Mouse (Mus musculus): ENCODE measurements around the gene Rabl6. TPM values are rescaled to one million over a fixed set of nuclear protein-coding genes. Genes with fewer than 3 reads are reported as not detected.

The Rabl6 gene
- polyA plus RNA-seq (2015; fragmentation: Nextera tagmentation; extraction: Ambion mirVana): 30.9 and 32.2 TPM in 2 replicates

DNA sequence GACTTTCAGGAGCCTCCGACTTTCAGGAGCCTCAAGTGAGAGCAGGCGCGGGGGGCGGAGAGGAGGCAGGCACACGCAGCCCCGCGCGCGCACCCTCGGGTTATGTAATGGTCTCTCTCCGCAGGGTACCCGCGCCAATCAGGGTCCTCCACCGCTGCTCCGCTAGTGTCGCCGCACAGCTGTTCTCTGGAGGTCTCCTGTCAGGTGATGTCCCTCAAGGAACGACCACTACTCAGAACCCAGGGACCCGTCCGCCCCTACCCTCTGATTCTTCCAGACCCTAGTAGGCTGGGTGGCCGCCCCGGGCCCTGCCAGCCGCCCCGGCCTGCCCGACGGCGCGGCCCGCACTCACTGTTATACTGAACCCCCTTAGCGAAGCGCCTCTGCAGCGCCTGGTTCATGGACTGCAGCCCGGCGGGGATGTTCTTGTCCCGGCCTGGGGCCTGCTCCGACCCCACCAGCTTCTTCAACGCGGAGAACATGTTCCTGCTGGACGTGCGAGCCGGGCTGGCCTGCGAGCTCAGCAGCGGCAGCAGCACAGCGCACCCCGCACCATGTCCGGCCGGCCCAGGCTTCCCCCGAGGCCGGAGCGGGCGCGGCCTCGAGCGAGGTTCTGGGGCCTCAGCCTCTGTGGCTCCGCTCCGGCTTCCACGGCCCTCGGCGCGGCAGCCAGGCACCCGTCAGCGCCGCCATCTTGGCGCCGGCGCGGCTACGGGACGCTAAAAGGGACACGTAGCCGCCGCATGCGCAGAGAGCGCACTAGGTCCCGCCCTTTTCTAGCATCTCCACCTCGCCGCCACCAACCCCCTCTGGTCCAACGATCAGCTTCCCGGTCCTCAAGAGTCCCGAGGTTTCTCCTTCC is at the start of gene Rabl6:
Gene Rabl6, minus strand, starts transcription at position 761 of the 862 bp plus-strand sequence.
- peak within 1 kb of the TSS; percentile 96 for H3K27ac ChIP-seq (replicated peaks)
- H3K27me3 ChIP-seq (ENCODE audit: control insufficient read depth, insufficient read depth, low read length): no peaks in the 10 kb centered on the region
- H3K9ac ChIP-seq (ENCODE audit: low read length): peak within 1 kb of the TSS; percentile 98
- no peaks in the 10 kb centered on the region for H3K9me3 ChIP-seq (ENCODE audit: control insufficient read depth, low read length)
- peak within 1 kb of the TSS; percentile 68 for H3K4me2 ChIP-seq (replicated peaks; ENCODE audit: low read depth)
- 1% methylated on average over 78 of the region's 80 CpGs for WGBS
- DNase-seq (ENCODE audit: low spot score) (peak; percentile 87), ATAC-seq (ENCODE audit: low FRiP score, low TSS enrichment) (peak; percentile 91)
- peak within 1 kb of the TSS; percentile 99 for H3K4me3 ChIP-seq (ENCODE audit: low read depth, low read length)
- TF ChIP-seq CTCF (IDR thresholded peaks at IDR 0.05; ENCODE audit: low read depth) (no peak), EP300 (optimal IDR thresholded peaks at IDR 0.05) (no peak)
- peaks cover 9% of the 10 kb centered on the region; the same call in 1 of the 2 replicates for H3K4me1 ChIP-seq (replicated peaks; ENCODE audit: control insufficient read depth, insufficient read depth)
- H3K36me3 ChIP-seq (ENCODE audit: control insufficient read depth, insufficient read depth, low read length): no peaks in the 10 kb centered on the region

GRCm38 (mm10) chr2:25657652-25658051 is 49.3 kb upstream of the Rabl6 start, which contains the start of gene Lcn5:
TSS of gene Lcn5 (plus strand) at chr2:25657952.
- Histone ChIP-seq H3K27ac (replicated peaks) (no peak within 1 kb of the TSS), H3K9me3 (ENCODE audit: control insufficient read depth, low read length) (no peaks in the 10 kb centered on the region), H3K4me2 (replicated peaks; ENCODE audit: low read depth) (no peak within 1 kb of the TSS), H3K4me3 (ENCODE audit: low read depth, low read length) (no peak within 1 kb of the TSS), H3K9ac (ENCODE audit: low read length) (no peak within 1 kb of the TSS), H3K36me3 (ENCODE audit: control insufficient read depth, insufficient read depth, low read length) (no peaks in the 10 kb centered on the region), H3K27me3 (ENCODE audit: control insufficient read depth, insufficient read depth, low read length) (no peaks in the 10 kb centered on the region), H3K4me1 (replicated peaks; ENCODE audit: control insufficient read depth, insufficient read depth) (no peaks in the 10 kb centered on the region)
- DNase-seq (ENCODE audit: low spot score) (no peak), ATAC-seq (ENCODE audit: low FRiP score, low TSS enrichment) (no peak)
- TF ChIP-seq CTCF (IDR thresholded peaks at IDR 0.05; ENCODE audit: low read depth) (no peak), EP300 (optimal IDR thresholded peaks at IDR 0.05) (no peak)

DNA sequence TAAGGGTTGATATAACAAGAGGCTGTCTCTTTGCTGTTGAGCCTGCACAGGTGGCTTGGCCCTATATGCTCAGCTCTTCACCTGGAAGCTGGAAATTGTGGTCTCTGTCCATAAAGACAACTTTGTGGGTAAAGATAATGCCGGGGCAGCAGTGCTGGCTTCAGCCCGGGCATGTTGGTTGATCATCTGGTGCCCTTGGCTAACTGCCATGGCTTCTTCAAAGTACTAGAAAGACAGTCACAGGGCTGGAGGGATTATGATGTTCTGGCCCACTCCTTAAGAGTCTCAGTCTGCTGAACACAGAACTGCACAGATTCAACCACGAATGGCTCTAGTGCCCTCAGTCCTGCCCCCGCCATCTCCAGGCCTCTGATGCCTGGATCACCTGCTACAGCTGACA is 48.9 kb upstream of the Rabl6 start:
- TF ChIP-seq CTCF (IDR thresholded peaks at IDR 0.05; ENCODE audit: low read depth): no peak
- no peak for TF ChIP-seq EP300 (optimal IDR thresholded peaks at IDR 0.05)
- WGBS: 72% methylated on average over 4 of the region's 4 CpGs

GRCm38 (mm10) chr2:25656691-25657090 is 48.4 kb upstream of the Rabl6 start:
- no peak for TF ChIP-seq EP300 (optimal IDR thresholded peaks at IDR 0.05)
- TF ChIP-seq CTCF (IDR thresholded peaks at IDR 0.05; ENCODE audit: low read depth): no peak
- Histone ChIP-seq H3K27me3 (ENCODE audit: control insufficient read depth, insufficient read depth, low read length) (no peaks in the 10 kb centered on the region), H3K9ac (ENCODE audit: low read length) (no peak overlapping the region), H3K27ac (replicated peaks) (no peak overlapping the region), H3K36me3 (ENCODE audit: control insufficient read depth, insufficient read depth, low read length) (no peaks in the 10 kb centered on the region), H3K9me3 (ENCODE audit: control insufficient read depth, low read length) (no peaks in the 10 kb centered on the region), H3K4me1 (replicated peaks; ENCODE audit: control insufficient read depth, insufficient read depth) (no peaks in the 10 kb centered on the region), H3K4me3 (ENCODE audit: low read depth, low read length) (no peak overlapping the region), H3K4me2 (replicated peaks; ENCODE audit: low read depth) (no peak overlapping the region)
- 63% methylated on average over 4 of the region's 4 CpGs for WGBS
- DNase-seq (ENCODE audit: low spot score) (no peak), ATAC-seq (ENCODE audit: low FRiP score, low TSS enrichment) (no peak)

More for the DNA sequence above, 48.9 kb upstream of the Rabl6 start:
- H3K4me1 ChIP-seq (replicated peaks; ENCODE audit: control insufficient read depth, insufficient read depth): no peaks in the 10 kb centered on the region
- no peaks in the 10 kb centered on the region for H3K9me3 ChIP-seq (ENCODE audit: control insufficient read depth, low read length)
- ATAC-seq (ENCODE audit: low FRiP score, low TSS enrichment) (no peak), DNase-seq (ENCODE audit: low spot score) (no peak)
- no peak overlapping the region for H3K27ac ChIP-seq (replicated peaks)
- no peak overlapping the region for H3K4me3 ChIP-seq (ENCODE audit: low read depth, low read length)
- H3K36me3 ChIP-seq (ENCODE audit: control insufficient read depth, insufficient read depth, low read length): no peaks in the 10 kb centered on the region
- H3K9ac ChIP-seq (ENCODE audit: low read length): no peak overlapping the region
- no peaks in the 10 kb centered on the region for H3K27me3 ChIP-seq (ENCODE audit: control insufficient read depth, insufficient read depth, low read length)
- no peak overlapping the region for H3K4me2 ChIP-seq (replicated peaks; ENCODE audit: low read depth)

GRCm38 (mm10) chr2:25654502-25654901 is 46.2 kb upstream of the Rabl6 start:
- WGBS: 52% methylated on average over 1 of the region's 1 CpGs
- ATAC-seq (ENCODE audit: low FRiP score, low TSS enrichment) (no peak), DNase-seq (ENCODE audit: low spot score) (no peak)
- H3K27ac ChIP-seq (replicated peaks): no peak overlapping the region
- no peaks in the 10 kb centered on the region for H3K36me3 ChIP-seq (ENCODE audit: control insufficient read depth, insufficient read depth, low read length)
- H3K4me1 ChIP-seq (replicated peaks; ENCODE audit: control insufficient read depth, insufficient read depth): no peaks in the 10 kb centered on the region
- H3K4me3 ChIP-seq (ENCODE audit: low read depth, low read length): no peak overlapping the region
- no peaks in the 10 kb centered on the region for H3K9me3 ChIP-seq (ENCODE audit: control insufficient read depth, low read length)
- H3K4me2 ChIP-seq (replicated peaks; ENCODE audit: low read depth): no peak overlapping the region
- no peak overlapping the region for H3K9ac ChIP-seq (ENCODE audit: low read length)
- no peaks in the 10 kb centered on the region for H3K27me3 ChIP-seq (ENCODE audit: control insufficient read depth, insufficient read depth, low read length)
- TF ChIP-seq EP300 (optimal IDR thresholded peaks at IDR 0.05): no peak
- no peak for TF ChIP-seq CTCF (IDR thresholded peaks at IDR 0.05; ENCODE audit: low read depth)

DNA sequence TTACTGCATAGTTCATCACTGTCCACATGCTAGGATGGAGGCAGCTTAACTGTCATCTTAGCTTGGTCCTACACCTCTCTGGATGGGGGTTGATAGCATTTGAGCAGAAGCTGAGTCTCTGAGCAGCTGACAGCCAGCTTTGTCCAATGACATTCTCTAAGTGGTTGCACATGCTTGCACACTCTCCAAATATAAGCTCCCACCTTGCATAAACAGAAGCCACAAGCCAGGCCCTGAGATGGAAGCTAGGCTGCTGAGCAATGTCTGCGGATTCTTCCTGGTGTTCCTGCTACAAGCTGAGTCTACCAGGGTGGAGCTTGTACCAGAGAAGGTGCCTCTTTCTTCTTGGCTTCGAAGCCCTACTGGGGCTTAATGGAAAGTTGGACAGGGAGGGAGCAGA is 44.6 kb upstream of the Rabl6 start, which contains the start of gene Lcn8:
Gene Lcn8, plus strand, starts transcription at position 219 of the 400 bp plus-strand sequence.
- Histone ChIP-seq H3K4me2 (replicated peaks; ENCODE audit: low read depth) (no peak within 1 kb of the TSS), H3K27ac (replicated peaks) (no peak within 1 kb of the TSS), H3K9me3 (ENCODE audit: control insufficient read depth, low read length) (no peaks in the 10 kb centered on the region), H3K36me3 (ENCODE audit: control insufficient read depth, insufficient read depth, low read length) (no peaks in the 10 kb centered on the region), H3K4me1 (replicated peaks; ENCODE audit: control insufficient read depth, insufficient read depth) (no peaks in the 10 kb centered on the region), H3K4me3 (ENCODE audit: low read depth, low read length) (no peak within 1 kb of the TSS), H3K9ac (ENCODE audit: low read length) (no peak within 1 kb of the TSS), H3K27me3 (ENCODE audit: control insufficient read depth, insufficient read depth, low read length) (no peaks in the 10 kb centered on the region)
- ATAC-seq (ENCODE audit: low FRiP score, low TSS enrichment) (peak; percentile 59; the same call in 1 of the 2 replicates), DNase-seq (ENCODE audit: low spot score) (no peak)
- 72% methylated on average over 2 of the region's 2 CpGs for WGBS
- TF ChIP-seq CTCF (IDR thresholded peaks at IDR 0.05; ENCODE audit: low read depth) (no peak), EP300 (optimal IDR thresholded peaks at IDR 0.05) (no peak)
